In genomic region chr5:6709668-6710309, GRCm38 (mm10) we compare ENCODE assay signal across 26 mouse cellular contexts.
DNase-seq lines count a peak whose midpoint lies in the region; ATAC-seq lines count a peak whose summit lies in the region.
"Had no signal": no experiment of that assay in that cellular context is flagged by ENCODE, and none has a peak within 500 bp of the region (broad histone marks: within the 10 kb centered on the region; RNA-seq: fewer than 3 reads in every experiment).

No protein-coding gene starts in this region.

- DNase-seq in lung, postnatal 4 days, result no peak
- DNase-seq in ZHBTc4 (ENCODE audit: low read depth, low spot score), result peak; percentile 7
- peak; percentile 7 for DNase-seq in embryo, embryonic 9.5 days (ENCODE audit: extremely low spot score)
- DNase-seq: adrenal gland, postnatal 36 days; cerebellum, adult 9-10 months; gastrocnemius, postnatal 25 days; heart, adult 18-20 months; heart, postnatal 10 days; kidney, adult 18-20 months; kidney, postnatal 10 days; left cerebral cortex, postnatal 4 days; right cerebral cortex, postnatal 14 days; thymus, postnatal 25 days had no signal

- 39% methylated on average over 4 of the region's 4 CpGs for WGBS in lung, embryonic 16.5 days
- 55% methylated on average over 4 of the region's 4 CpGs for WGBS in intestine, embryonic 16.5 days

- H3K27ac ChIP-seq in lung, embryonic 16.5 days (ENCODE audit: low read length), result peak overlapping the region; percentile 24; the same call in 1 of the 2 replicates
- no peak overlapping the region for H3K27ac ChIP-seq in intestine, embryonic 16.5 days (ENCODE audit: low read length)
- H3K27ac ChIP-seq: forebrain, embryonic 12.5 days; hindbrain, embryonic 10.5 days; limb, embryonic 15.5 days; liver, embryonic 14.5 days; midbrain, embryonic 15.5 days; neural tube, embryonic 12.5 days had no signal

- H3K36me3 ChIP-seq in lung, embryonic 16.5 days (ENCODE audit: control insufficient read depth, insufficient read depth, low read length), result no peaks in the 10 kb centered on the region
- H3K36me3 ChIP-seq in intestine, embryonic 16.5 days (ENCODE audit: control insufficient read depth, insufficient read depth, low read length), result no peaks in the 10 kb centered on the region
- H3K36me3 ChIP-seq: forebrain, embryonic 12.5 days; heart, embryonic 12.5 days; hindbrain, embryonic 10.5 days; limb, embryonic 15.5 days; midbrain, embryonic 15.5 days; neural tube, embryonic 12.5 days had no signal

- no peak overlapping the region for H3K4me3 ChIP-seq in lung, embryonic 16.5 days (ENCODE audit: low read length)
- H3K4me3 ChIP-seq in intestine, embryonic 16.5 days (ENCODE audit: low read length), result no peak overlapping the region
- H3K4me3 ChIP-seq: erythroblast, embryonic 14.5 days; forebrain, embryonic 12.5 days; heart, embryonic 12.5 days; hindbrain, embryonic 10.5 days; limb, embryonic 15.5 days; midbrain, embryonic 15.5 days; neural tube, embryonic 12.5 days had no signal

- H3K4me2 ChIP-seq in lung, embryonic 16.5 days (ENCODE audit: low read depth, low read length), result no peak overlapping the region
- no peak overlapping the region for H3K4me2 ChIP-seq in intestine, embryonic 16.5 days (ENCODE audit: low read depth, low read length)
- H3K4me2 ChIP-seq: forebrain, embryonic 12.5 days; heart, embryonic 12.5 days; limb, embryonic 15.5 days; midbrain, embryonic 15.5 days; neural tube, embryonic 12.5 days had no signal

- ATAC-seq in lung, embryonic 16.5 days (ENCODE audit: low read depth), result peak; percentile 96
- ATAC-seq in intestine, embryonic 16.5 days, result peak; percentile 53
- no peak for ATAC-seq in megakaryocyte-erythroid progenitor cell, adult 5-6 weeks (replicated peaks; ENCODE audit: low FRiP score, low TSS enrichment, poor library complexity, severe bottlenecking)
- ATAC-seq in megakaryocyte, adult 5-6 weeks (ENCODE audit: poor library complexity, severe bottlenecking), result no peak
- ATAC-seq: hindbrain, embryonic 16.5 days; midbrain, embryonic 15.5 days had no signal

- no peak overlapping the region for H3K9ac ChIP-seq in lung, embryonic 16.5 days (ENCODE audit: low read length)
- H3K9ac ChIP-seq in intestine, embryonic 16.5 days (ENCODE audit: low read depth, low read length), result no peak overlapping the region
- H3K9ac ChIP-seq: forebrain, embryonic 12.5 days; heart, embryonic 12.5 days; limb, embryonic 15.5 days; liver, embryonic 14.5 days; midbrain, embryonic 15.5 days; neural tube, embryonic 12.5 days had no signal

- no peaks in the 10 kb centered on the region for H3K27me3 ChIP-seq in lung, embryonic 16.5 days (ENCODE audit: control insufficient read depth, insufficient read depth, low read depth, low read length)
- no peaks in the 10 kb centered on the region for H3K27me3 ChIP-seq in intestine, embryonic 16.5 days (replicated peaks; ENCODE audit: control insufficient read depth, insufficient read depth, low read length)
- H3K27me3 ChIP-seq: forebrain, embryonic 12.5 days; heart, embryonic 12.5 days; limb, embryonic 15.5 days; midbrain, embryonic 15.5 days; neural tube, embryonic 12.5 days had no signal

- H3K9me3 ChIP-seq in lung, embryonic 16.5 days (ENCODE audit: control insufficient read depth, low read length), result no peaks in the 10 kb centered on the region
- no peaks in the 10 kb centered on the region for H3K9me3 ChIP-seq in intestine, embryonic 16.5 days (ENCODE audit: control insufficient read depth, low read length)
- H3K9me3 ChIP-seq: forebrain, embryonic 12.5 days; heart, embryonic 12.5 days; hindbrain, embryonic 10.5 days; limb, embryonic 15.5 days; midbrain, embryonic 15.5 days; neural tube, embryonic 12.5 days had no signal

- no peaks in the 10 kb centered on the region for H3K4me1 ChIP-seq in lung, embryonic 16.5 days (replicated peaks; ENCODE audit: control insufficient read depth, insufficient read depth, low read length)
- no peaks in the 10 kb centered on the region for H3K4me1 ChIP-seq in intestine, embryonic 16.5 days (ENCODE audit: control insufficient read depth, insufficient read depth, low read length)
- H3K4me1 ChIP-seq: forebrain, embryonic 12.5 days; heart, embryonic 12.5 days; hindbrain, embryonic 10.5 days; limb, embryonic 15.5 days; midbrain, embryonic 15.5 days; neural tube, embryonic 12.5 days had no signal

Comparison
In these comparisons a context has a peak if more than half of its experiments do, and no peak if none do; other contexts are left out.
1. ATAC-seq: peak in lung, embryonic 16.5 days (single experiment) and intestine, embryonic 16.5 days (single experiment); none in megakaryocyte-erythroid progenitor cell, adult 5-6 weeks (single experiment) and megakaryocyte, adult 5-6 weeks (single experiment).
2. DNase-seq: peak in ZHBTc4 (single experiment) and embryo, embryonic 9.5 days (single experiment); none in lung, postnatal 4 days (0 of 2).